Mouse (Mus musculus) spleen, adult 2 months (tissue): ENCODE data around the gene Slc6a19. TPM values are rescaled to one million over a fixed set of nuclear protein-coding genes. Genes with fewer than 3 reads are reported as not detected.

Experiments used
- DNase-seq, 2 experiments: peaks; one replicate each; pipeline versions ENCODE4 v3.0.0 to v3.0.0-alpha.2; 2012 to 2021; ENCODE audit warnings: low spot score in 2 of 2, low read depth in 1 of 2
- H3K27ac ChIP-seq: fragments of 200-500 bp; 2 replicates; pipeline ENCODE4 v1.5.1; 2012; ENCODE audit warnings: low read length, inconsistent platforms; ENCODE audit not compliant: insufficient read depth
- H3K27me3 ChIP-seq: fragments of 200-500 bp; 2 replicates; pipeline ENCODE4 v1.6.1; 2012; ENCODE audit warnings: mild to moderate bottlenecking, moderate library complexity, low read length, inconsistent platforms; ENCODE audit not compliant: control insufficient read depth, insufficient read depth
- H3K36me3 ChIP-seq: fragments of 200-500 bp; 2 replicates; pipeline ENCODE4 v1.6.1; 2012; ENCODE audit warnings: mild to moderate bottlenecking, low read length, inconsistent platforms; ENCODE audit not compliant: control insufficient read depth, insufficient read depth
- H3K4me1 ChIP-seq: fragments of 200-500 bp; 2 replicates; pipeline ENCODE4 v1.6.1; 2011; ENCODE audit warnings: inconsistent platforms; ENCODE audit not compliant: control insufficient read depth, insufficient read depth, insufficient read length
- H3K4me3 ChIP-seq: fragments of 200-500 bp; 2 replicates; pipeline ENCODE4 v1.5.1; 2011; ENCODE audit warnings: mild to moderate bottlenecking, inconsistent platforms; ENCODE audit not compliant: insufficient read depth, insufficient read length; ENCODE audit errors: extremely low read depth
- CTCF ChIP-seq: fragments of 200-500 bp; IDR thresholded peaks from 2 replicates; pipeline ENCODE4 v1.5.1; 2011; ENCODE audit warnings: mild to moderate bottlenecking, inconsistent platforms; ENCODE audit not compliant: insufficient read depth, insufficient read length, insufficient replicate concordance; ENCODE audit errors: extremely low read depth
- POLR2A ChIP-seq: fragments of 200-500 bp; IDR thresholded peaks from 2 replicates; pipeline ENCODE4 v1.6.1; 2011; ENCODE audit warnings: low read depth, low read length, inconsistent platforms
- WGBS: fragments of 180-500 bp; shearing (Covaris S2); methylation state at CpG from one replicate; pipeline ENCODE4 v1.1.7; 2018; 5-methylcytosine and 5-hydroxymethylcytosine counted together
- polyA plus RNA-seq: library from polyadenylated mRNA; depleted of rRNA; stranded (reverse); fragments of >200 nt; gene quantifications from 2 replicates; pipeline ENCODE4 v1.2.3, GENCODE M21; 2012

Gene Slc6a19
- polyA plus RNA-seq, 1 experiment: 0.44 TPM

DNA sequence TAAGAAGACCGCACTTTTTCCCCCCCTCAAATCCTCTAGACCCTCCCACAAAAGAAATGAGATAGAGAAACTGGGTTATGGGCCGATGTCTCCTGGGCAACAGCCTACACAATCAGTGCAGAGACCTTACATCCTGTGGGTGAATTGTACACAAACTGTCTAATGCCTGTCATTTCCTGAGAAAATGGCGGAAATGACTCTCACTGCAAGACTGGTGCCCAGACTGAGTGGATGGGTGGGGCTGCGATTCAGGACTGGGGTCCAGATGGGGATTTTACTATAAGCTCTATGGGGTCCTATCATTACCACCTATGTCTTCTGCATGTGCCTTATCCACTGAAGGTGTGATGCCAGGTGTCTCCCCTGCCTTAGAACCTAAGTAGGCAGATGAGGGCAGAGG, 1.9 kb downstream of the Slc6a19 start:
- Histone ChIP-seq H3K27ac (peak overlapping the region; percentile 83), H3K4me3 (no peak overlapping the region), H3K36me3 (no peaks in the 10 kb centered on the region), H3K4me1 (peaks cover 13% of the 10 kb centered on the region; the same call in 1 of the 2 replicates), H3K27me3 (no peaks in the 10 kb centered on the region)
- TF ChIP-seq CTCF (no peak), POLR2A (no peak)
- DNase-seq: peak; percentile 18 to 62
- 16% methylated on average over 4 of the region's 4 CpGs for WGBS

DNA sequence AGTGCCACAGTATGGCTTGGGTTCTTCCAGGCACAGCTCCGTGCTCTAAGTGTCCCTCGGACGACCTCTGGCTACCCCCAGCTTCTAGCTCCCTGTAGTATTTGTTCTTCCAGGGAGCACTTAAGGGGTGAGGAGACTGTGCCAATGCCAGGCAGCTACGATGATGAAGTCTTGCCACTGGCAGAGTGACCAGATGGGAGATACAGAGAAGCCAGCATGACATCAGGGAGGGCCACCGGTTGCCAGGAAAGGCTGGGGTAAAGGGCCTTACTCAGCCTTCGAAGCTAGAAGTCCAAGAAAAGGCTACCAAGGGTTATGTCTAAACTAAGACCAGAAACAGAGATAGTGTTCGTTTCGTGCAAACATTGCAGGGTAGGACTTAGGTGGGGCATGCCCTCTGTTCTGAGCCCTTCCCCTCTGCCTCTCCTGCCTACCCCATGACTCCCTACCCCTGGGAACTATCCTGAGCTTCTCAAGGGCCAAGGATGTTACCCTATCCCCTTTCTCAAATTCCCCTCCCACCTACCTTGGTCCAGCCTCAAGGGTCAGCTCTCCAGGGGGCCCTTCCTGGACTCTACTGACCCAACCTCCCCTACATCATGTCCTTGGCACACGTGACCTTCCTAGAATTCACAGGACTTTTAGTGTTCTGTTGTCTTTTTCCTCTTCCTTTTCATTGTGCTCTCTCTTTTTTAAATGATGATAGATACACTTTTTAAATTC, 3.3 kb downstream of the Slc6a19 start:
- Histone ChIP-seq H3K36me3 (no peaks in the 10 kb centered on the region), H3K4me3 (no peak overlapping the region), H3K27me3 (no peaks in the 10 kb centered on the region), H3K27ac (peak overlapping the region; percentile 25; the same call in 1 of the 2 replicates), H3K4me1 (peaks cover 13% of the 10 kb centered on the region; the same call in 1 of the 2 replicates)
- WGBS: 92% methylated on average over 9 of the region's 9 CpGs
- TF ChIP-seq CTCF (no peak), POLR2A (no peak)
- DNase-seq: no peak

DNA sequence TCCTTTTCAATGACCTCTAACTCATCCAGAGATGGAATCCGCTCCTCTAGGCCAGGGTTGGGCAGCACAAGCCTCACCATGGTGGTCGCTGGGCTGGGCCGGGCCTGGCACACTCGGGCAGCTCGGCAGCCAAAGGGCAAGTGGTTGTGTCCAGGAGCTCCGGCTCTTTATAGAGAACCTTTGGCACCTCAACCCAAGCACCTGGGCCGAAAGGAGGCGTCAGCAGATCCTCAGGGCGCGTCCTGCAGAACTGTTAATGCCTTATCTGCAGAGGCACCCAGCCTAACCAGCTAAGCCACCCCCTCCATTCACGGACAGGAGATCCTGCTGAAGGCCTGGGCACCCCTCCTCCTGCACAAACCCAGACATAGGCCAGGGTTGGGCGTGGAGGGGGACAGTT, 4.1 kb downstream of the Slc6a19 start:
- Histone ChIP-seq H3K27me3 (no peaks in the 10 kb centered on the region), H3K4me1 (peaks cover 13% of the 10 kb centered on the region; the same call in 1 of the 2 replicates), H3K4me3 (no peak overlapping the region), H3K36me3 (no peaks in the 10 kb centered on the region), H3K27ac (no peak overlapping the region)
- DNase-seq: no peak
- TF ChIP-seq POLR2A (no peak), CTCF (no peak)
- WGBS: 82% methylated on average over 12 of the region's 12 CpGs

DNA sequence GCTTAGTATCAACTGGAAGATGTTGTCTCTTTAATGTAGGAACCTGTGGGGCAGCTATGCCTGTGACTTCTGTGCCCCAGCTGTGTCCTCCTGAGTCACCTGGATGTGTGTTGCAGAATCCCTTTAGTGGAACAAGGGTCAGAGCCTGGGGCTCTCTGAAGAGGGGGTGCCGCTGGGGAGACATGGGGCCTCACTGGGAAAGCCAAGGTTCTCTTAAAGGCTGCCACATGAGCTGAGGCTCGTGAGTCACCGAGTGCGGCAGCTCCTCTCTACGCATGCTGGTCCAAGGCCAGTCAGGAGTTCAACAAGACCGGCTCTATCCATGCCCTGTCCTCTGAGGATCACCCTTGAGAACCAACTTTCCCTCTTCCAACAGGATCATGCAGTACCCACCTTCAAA, 5.0 kb downstream of the Slc6a19 start:
- Histone ChIP-seq H3K36me3 (no peaks in the 10 kb centered on the region), H3K27ac (no peak overlapping the region), H3K4me1 (peaks cover 13% of the 10 kb centered on the region; the same call in 1 of the 2 replicates), H3K27me3 (no peaks in the 10 kb centered on the region), H3K4me3 (no peak overlapping the region)
- TF ChIP-seq CTCF (no peak), POLR2A (no peak)
- DNase-seq: no peak
- WGBS: 94% methylated on average over 6 of the region's 6 CpGs

DNA sequence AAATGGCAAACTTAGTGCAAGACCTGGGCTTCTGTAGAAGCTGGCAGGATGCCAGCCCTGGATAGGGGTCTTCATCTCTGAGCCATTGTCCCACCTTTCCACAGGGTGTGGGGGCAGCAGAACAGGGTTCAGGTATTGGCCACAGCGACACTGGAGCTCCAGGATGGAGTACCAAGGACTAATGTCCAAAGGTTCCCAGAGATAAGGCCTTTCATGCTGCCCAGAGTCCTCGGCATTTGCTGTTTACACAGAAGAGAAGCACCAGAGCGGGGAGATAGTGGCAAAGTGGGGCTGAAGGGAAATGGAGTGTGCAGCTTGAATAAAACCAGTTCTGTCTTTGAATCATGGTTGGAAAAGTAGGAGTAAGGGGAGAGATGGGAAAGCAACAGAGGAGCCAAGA, 8.1 kb downstream of the Slc6a19 start:
- WGBS: 91% methylated on average over 3 of the region's 3 CpGs
- Histone ChIP-seq H3K27ac (no peak overlapping the region), H3K36me3 (no peaks in the 10 kb centered on the region), H3K27me3 (no peaks in the 10 kb centered on the region), H3K4me1 (peaks cover 3% of the 10 kb centered on the region; the same call in 1 of the 2 replicates), H3K4me3 (no peak overlapping the region)
- DNase-seq: no peak
- no peak for TF ChIP-seq CTCF
- TF ChIP-seq POLR2A: no peak

DNA sequence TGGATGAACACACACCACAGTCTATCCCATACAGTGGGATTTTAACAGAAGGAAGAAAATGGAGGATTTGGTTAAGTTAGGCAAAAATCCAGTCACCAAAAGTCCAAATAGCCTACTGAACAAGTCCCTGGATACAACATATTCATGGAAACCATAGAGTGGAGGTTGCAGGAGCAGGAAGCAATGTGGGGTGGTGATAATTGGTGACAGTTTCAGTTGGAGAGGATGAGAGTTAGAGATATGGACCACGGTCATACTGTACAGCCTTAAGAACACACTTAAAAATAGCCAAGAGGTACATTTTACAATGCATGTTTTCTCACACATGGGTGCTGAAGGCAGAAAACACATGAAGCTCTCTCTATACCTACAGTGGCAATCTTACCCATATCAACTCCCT, 9.7 kb downstream of the Slc6a19 start:
- no peak for TF ChIP-seq POLR2A
- TF ChIP-seq CTCF: no peak
- no peaks in the 10 kb centered on the region for H3K36me3 ChIP-seq
- H3K27me3 ChIP-seq: no peaks in the 10 kb centered on the region
- 69% methylated on average over 1 of the region's 1 CpGs for WGBS
- H3K27ac ChIP-seq: no peak overlapping the region
- no peak for DNase-seq
- peaks cover 3% of the 10 kb centered on the region; the same call in 1 of the 2 replicates for H3K4me1 ChIP-seq
- no peak overlapping the region for H3K4me3 ChIP-seq

DNA sequence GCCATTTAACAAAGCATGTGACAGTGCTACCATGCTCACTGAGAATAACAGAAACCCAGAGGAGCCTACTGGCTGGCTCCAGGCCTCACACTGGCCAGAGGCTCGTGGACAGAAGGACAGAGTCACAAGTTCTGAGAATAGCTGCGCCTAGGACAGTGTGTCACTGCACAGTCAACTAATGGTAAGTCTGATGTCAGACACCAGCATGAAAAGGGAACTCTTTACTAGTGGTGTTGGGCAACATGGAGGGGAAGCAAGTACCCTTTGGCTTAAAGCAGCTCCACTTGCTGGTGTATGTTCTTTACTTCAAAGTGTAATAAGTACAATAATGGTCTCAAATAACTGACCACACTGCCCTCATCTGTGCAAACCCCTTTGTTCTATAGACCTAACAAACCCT, 11.3 kb downstream of the Slc6a19 start:
- no peak for DNase-seq
- H3K27me3 ChIP-seq: no peaks in the 10 kb centered on the region
- TF ChIP-seq CTCF: no peak
- TF ChIP-seq POLR2A: no peak
- no peak overlapping the region for H3K4me3 ChIP-seq
- H3K36me3 ChIP-seq: no peaks in the 10 kb centered on the region
- H3K4me1 ChIP-seq: peaks cover 3% of the 10 kb centered on the region; the same call in 1 of the 2 replicates
- 79% methylated on average over 2 of the region's 2 CpGs for WGBS
- H3K27ac ChIP-seq: no peak overlapping the region
